In the genomic region with DNA sequence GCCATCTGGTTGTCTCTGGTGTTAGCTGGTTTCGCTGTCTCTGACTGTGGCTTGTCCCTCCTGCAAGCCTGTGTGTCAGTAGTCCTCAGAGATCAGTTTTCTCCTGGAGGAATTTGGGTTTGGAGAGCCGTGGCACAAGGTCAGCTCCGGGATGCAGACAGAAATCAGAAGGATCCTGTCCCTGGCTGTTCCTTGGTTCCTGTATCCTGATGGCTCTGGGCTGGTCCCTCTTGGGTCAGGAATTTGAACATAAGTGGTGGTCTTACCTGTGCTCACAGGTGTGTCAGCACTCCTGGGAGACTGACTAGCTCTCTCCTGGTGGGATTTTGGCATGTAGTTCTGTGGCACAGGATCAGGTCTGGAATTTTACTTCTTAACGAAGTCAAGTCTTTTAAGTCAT, we compare ENCODE assay signal across 30 mouse cellular contexts.
"Had no signal": no experiment of that assay in that cellular context is flagged by ENCODE, and none has a peak within 500 bp of the region (broad histone marks: within the 10 kb centered on the region; RNA-seq: fewer than 3 reads in every experiment).

No protein-coding gene starts in this region.

- H3K4me1 ChIP-seq: heart, embryonic 12.5 days; heart, embryonic 13.5 days; heart, embryonic 15.5 days; hindbrain, embryonic 10.5 days; hindbrain, embryonic 12.5 days; hindbrain, embryonic 13.5 days; hindbrain, embryonic 15.5 days; intestine, embryonic 15.5 days; kidney, embryonic 15.5 days had no signal

- H3K9ac ChIP-seq: heart, embryonic 12.5 days; heart, embryonic 13.5 days; heart, embryonic 15.5 days; hindbrain, embryonic 12.5 days; hindbrain, embryonic 13.5 days; hindbrain, embryonic 14.5 days; hindbrain, embryonic 15.5 days; intestine, embryonic 15.5 days; kidney, embryonic 15.5 days had no signal

- H3K36me3 ChIP-seq: heart, embryonic 12.5 days; heart, embryonic 13.5 days; heart, embryonic 15.5 days; hindbrain, embryonic 10.5 days; hindbrain, embryonic 12.5 days; hindbrain, embryonic 13.5 days; hindbrain, embryonic 15.5 days; intestine, embryonic 15.5 days; kidney, embryonic 15.5 days had no signal

- H3K4me3 ChIP-seq: heart, embryonic 12.5 days; heart, embryonic 13.5 days; heart, embryonic 15.5 days; hindbrain, embryonic 10.5 days; hindbrain, embryonic 12.5 days; hindbrain, embryonic 13.5 days; hindbrain, embryonic 15.5 days; intestine, embryonic 15.5 days; kidney, embryonic 15.5 days; layer of hippocampus, adult 2 months; left cerebral cortex, adult 2 months had no signal

- H3K27me3 ChIP-seq: heart, embryonic 12.5 days; heart, embryonic 13.5 days; heart, embryonic 15.5 days; hindbrain, embryonic 12.5 days; hindbrain, embryonic 13.5 days; hindbrain, embryonic 15.5 days; intestine, embryonic 15.5 days; kidney, embryonic 15.5 days had no signal

- DNase-seq: heart, postnatal 10 days; heart, postnatal 14 days; heart, postnatal 36 days; heart, postnatal 4 days; kidney, adult 11 months; kidney, adult 18-20 months; kidney, adult 2 months; kidney, adult 8-10 months; kidney, adult 9 months; kidney, postnatal 10 days; kidney, postnatal 14 days; kidney, postnatal 25 days; kidney, postnatal 36 days; kidney, postnatal 4 days; layer of hippocampus, adult 9-11 months; layer of hippocampus, postnatal 36 days had no signal

- H3K27ac ChIP-seq: heart, embryonic 13.5 days; heart, embryonic 15.5 days; hindbrain, embryonic 10.5 days; hindbrain, embryonic 12.5 days; hindbrain, embryonic 13.5 days; hindbrain, embryonic 14.5 days; hindbrain, embryonic 15.5 days; hindbrain, postnatal 0 days; intestine, embryonic 15.5 days; kidney, embryonic 15.5 days; kidney, postnatal 0 days; layer of hippocampus, adult 2 months; left cerebral cortex, adult 2 months had no signal

- H3K9me3 ChIP-seq: heart, embryonic 12.5 days; heart, embryonic 13.5 days; heart, embryonic 15.5 days; hindbrain, embryonic 10.5 days; hindbrain, embryonic 12.5 days; hindbrain, embryonic 13.5 days; hindbrain, embryonic 15.5 days; intestine, embryonic 15.5 days; kidney, embryonic 15.5 days had no signal
